Mouse (Mus musculus) kidney, postnatal 4 days (tissue): ENCODE results near the gene Agfg2.

ENCODE experiments used
- DNase-seq, 2 experiments: peaks; one replicate each; pipeline ENCODE4 v3.0.0; 2021; ENCODE audit warnings: mixed read lengths in 2 of 2

Gene Agfg2

GRCm38 (mm10) chr5:137608654-137609190 is 75.8 kb downstream of the Agfg2 start:
- peak; percentile 28 to 51 for DNase-seq

GRCm38 (mm10) chr5:137607860-137608653 is 76.5 kb downstream of the Agfg2 start:
- peak in 1 of 2 experiments; percentile 10 for DNase-seq

GRCm38 (mm10) chr5:137601365-137601729 is 83.2 kb downstream of the Agfg2 start:
- peak; percentile 50 to 64 for DNase-seq

- peak; percentile 98 for DNase-seq
Measured at GRCm38 (mm10) chr5:137600619-137601364, 83.7 kb downstream of the Agfg2 start, which contains the start of gene Mospd3. Gene Mospd3 (minus strand): TSS chr5:137601058.
